Mouse (Mus musculus) myocyte (in vitro differentiated cells): ENCODE results near the gene Cflar. TPM values are rescaled to one million over a fixed set of nuclear protein-coding genes. Genes with fewer than 3 reads are reported as not detected.

Experiments used
- H3K27me3 ChIP-seq: one replicate; pipeline ENCODE4 v1.6.1; 2011; ENCODE audit not compliant: control insufficient read depth, insufficient read depth, insufficient read length
- H3K36me3 ChIP-seq: one replicate; pipeline ENCODE4 v1.6.1; 2011; ENCODE audit not compliant: control insufficient read depth, insufficient read depth
- H3K4me2 ChIP-seq: one replicate; pipeline ENCODE4 v1.6.1; 2011; ENCODE audit warnings: low read depth, control low read depth
- H3K4me3 ChIP-seq: one replicate; pipeline ENCODE4 v1.5.1; 2011; ENCODE audit warnings: mild to moderate bottlenecking, control low read depth, moderate library complexity
- H3K79me2 ChIP-seq: one replicate; pipeline ENCODE4 v1.6.1; 2011; ENCODE audit not compliant: control insufficient read depth, insufficient read depth
- H3ac ChIP-seq: one replicate; pipeline ENCODE4 v1.6.1; 2011; ENCODE audit not compliant: control insufficient read depth, insufficient read length
- CEBPB ChIP-seq: IDR thresholded peaks from 2 replicates; pipeline ENCODE4 v1.6.1; 2011; ENCODE audit warnings: mild to moderate bottlenecking, moderate library complexity; ENCODE audit not compliant: poor library complexity, insufficient read depth, severe bottlenecking
- E2F4 ChIP-seq: IDR thresholded peaks from one replicate; pipeline ENCODE4 v1.6.1; 2011; ENCODE audit warnings: mild to moderate bottlenecking, control low read depth, moderate library complexity; ENCODE audit not compliant: insufficient read depth
- MAX ChIP-seq: IDR thresholded peaks from one replicate; pipeline ENCODE4 v1.6.1; 2011; ENCODE audit warnings: low read depth, mild to moderate bottlenecking, control low read depth
- MYOD1 ChIP-seq, 3 experiments: IDR thresholded peaks; one replicate each; pipeline ENCODE4 v1.6.1; 2011; ENCODE audit warnings: control low read depth in 2 of 3, low read depth in 2 of 3, mild to moderate bottlenecking in 2 of 3, moderate library complexity in 1 of 3; ENCODE audit not compliant: insufficient read length in 2 of 3, control insufficient read depth in 1 of 3
- MYOG ChIP-seq, 3 experiments: IDR thresholded peaks; one replicate each; pipeline ENCODE4 v1.6.1; 2011; ENCODE audit warnings: control low read depth in 2 of 3, low read depth in 2 of 3, mild to moderate bottlenecking in 2 of 3; ENCODE audit not compliant: insufficient read length in 2 of 3, control insufficient read depth in 1 of 3, insufficient read depth in 1 of 3
- POLR2A ChIP-seq: IDR thresholded peaks from one replicate; pipeline ENCODE4 v1.6.1; 2011; ENCODE audit warnings: low read depth, mild to moderate bottlenecking, control low read depth, moderate library complexity; ENCODE audit not compliant: insufficient read length
- POLR2AphosphoS2 ChIP-seq: IDR thresholded peaks from one replicate; pipeline ENCODE4 v1.6.1; 2011; ENCODE audit warnings: low read depth, control low read depth; ENCODE audit not compliant: insufficient read length
- REST ChIP-seq: IDR thresholded peaks from one replicate; pipeline ENCODE4 v1.6.1; 2011; ENCODE audit warnings: mild to moderate bottlenecking, control low read depth, moderate library complexity; ENCODE audit not compliant: insufficient read depth, insufficient read length
- SRF ChIP-seq: IDR thresholded peaks from one replicate; pipeline ENCODE4 v1.6.1; 2011; ENCODE audit warnings: low read depth; ENCODE audit not compliant: control insufficient read depth, insufficient read length
- TCF12 ChIP-seq: IDR thresholded peaks from one replicate; pipeline ENCODE4 v1.6.1; 2011; ENCODE audit warnings: mild to moderate bottlenecking, control low read depth; ENCODE audit not compliant: poor library complexity, insufficient read depth, severe bottlenecking
- TCF3 ChIP-seq: IDR thresholded peaks from one replicate; pipeline ENCODE4 v1.6.1; 2011; ENCODE audit warnings: low read depth, control low read depth; ENCODE audit not compliant: insufficient read length
- USF1 ChIP-seq: IDR thresholded peaks from one replicate; pipeline ENCODE4 v1.6.1; 2011; ENCODE audit warnings: low read depth, mild to moderate bottlenecking, control low read depth, moderate library complexity
- polyA plus RNA-seq: library from polyadenylated mRNA; unstranded; fragments of >200 nt; fragmentation: generic; extraction: Trizol; gene quantifications from one replicate; pipeline ENCODE4 v1.2.1, GENCODE M21; 2012; ENCODE audit warnings: missing spikeins

Gene Cflar
- polyA plus RNA-seq, 1 experiment, result 19.7 TPM

GRCm38 (mm10) chr1:58736968-58737367 lies 25.7 kb downstream of the Cflar start:
- H3K36me3 ChIP-seq, result peaks cover 73% of the 10 kb centered on the region
- TF ChIP-seq MAX, result no peak
- no peak for TF ChIP-seq E2F4
- no peak for TF ChIP-seq MYOG (IDR thresholded peaks at IDR 0.05; ENCODE audit: control insufficient read depth in 1 of 3, insufficient read depth in 1 of 3, insufficient read length in 2 of 3, low read depth in 2 of 3)
- no peak for TF ChIP-seq TCF3
- TF ChIP-seq CEBPB, result no peak
- no peak for TF ChIP-seq TCF12
- no peak for TF ChIP-seq POLR2A
- no peak for TF ChIP-seq REST
- TF ChIP-seq USF1, result no peak
- TF ChIP-seq MYOD1 (IDR thresholded peaks at IDR 0.05; ENCODE audit: control insufficient read depth in 1 of 3, insufficient read length in 2 of 3, low read depth in 2 of 3), result no peak
- no peak for TF ChIP-seq POLR2AphosphoS2
- no peak for TF ChIP-seq SRF
- no peak overlapping the region for H3K4me3 ChIP-seq
- H3K27me3 ChIP-seq, result no peaks in the 10 kb centered on the region
- H3K79me2 ChIP-seq, result no peaks in the 10 kb centered on the region
- H3K4me2 ChIP-seq, result no peak overlapping the region
- no peak overlapping the region for H3ac ChIP-seq

- no peaks in the 10 kb centered on the region for H3K27me3 ChIP-seq
- no peak overlapping the region for H3K4me3 ChIP-seq
- no peak for TF ChIP-seq SRF
- TF ChIP-seq E2F4, result no peak
- TF ChIP-seq CEBPB, result no peak
- TF ChIP-seq MYOG (IDR thresholded peaks at IDR 0.05; ENCODE audit: control insufficient read depth in 1 of 3, insufficient read depth in 1 of 3, insufficient read length in 2 of 3, low read depth in 2 of 3), result no peak
- TF ChIP-seq MAX, result no peak
- TF ChIP-seq POLR2A, result no peak
- TF ChIP-seq MYOD1 (IDR thresholded peaks at IDR 0.05; ENCODE audit: control insufficient read depth in 1 of 3, insufficient read length in 2 of 3, low read depth in 2 of 3), result no peak
- TF ChIP-seq TCF12, result no peak
- TF ChIP-seq REST, result no peak
- TF ChIP-seq USF1, result no peak
- no peak for TF ChIP-seq TCF3
- no peak for TF ChIP-seq POLR2AphosphoS2
- peaks cover 9% of the 10 kb centered on the region for H3K79me2 ChIP-seq
- H3ac ChIP-seq, result no peak overlapping the region
- peaks cover 84% of the 10 kb centered on the region for H3K36me3 ChIP-seq
- no peak overlapping the region for H3K4me2 ChIP-seq
Observed at GRCm38 (mm10) chr1:58739529-58739928, 28.2 kb downstream of the Cflar start.

- TF ChIP-seq USF1 (no peak), POLR2A (no peak), TCF12 (peak; percentile 35), E2F4 (no peak), TCF3 (peak; percentile 22), SRF (no peak), MYOD1 (IDR thresholded peaks at IDR 0.05; ENCODE audit: control insufficient read depth in 1 of 3, insufficient read length in 2 of 3, low read depth in 2 of 3) (peak in 2 of 3 experiments; percentile 66 to 67), REST (no peak), MYOG (IDR thresholded peaks at IDR 0.05; ENCODE audit: control insufficient read depth in 1 of 3, insufficient read depth in 1 of 3, insufficient read length in 2 of 3, low read depth in 2 of 3) (peak in 1 of 3 experiments; percentile 35)
- Histone ChIP-seq H3K79me2 (peaks cover 16% of the 10 kb centered on the region), H3ac (no peak overlapping the region), H3K27me3 (no peaks in the 10 kb centered on the region), H3K4me2 (peak overlapping the region; percentile 43), H3K4me3 (no peak overlapping the region), H3K36me3 (peaks cover 82% of the 10 kb centered on the region)
Observed at GRCm38 (mm10) chr1:58742571-58743021, 31.3 kb downstream of the Cflar start.

- Histone ChIP-seq H3K36me3 (peaks cover 82% of the 10 kb centered on the region), H3K27me3 (no peaks in the 10 kb centered on the region), H3K4me3 (no peak overlapping the region), H3K79me2 (peaks cover 21% of the 10 kb centered on the region), H3ac (no peak overlapping the region), H3K4me2 (peak overlapping the region; percentile 43)
- TF ChIP-seq MYOG (IDR thresholded peaks at IDR 0.05; ENCODE audit: control insufficient read depth in 1 of 3, insufficient read depth in 1 of 3, insufficient read length in 2 of 3, low read depth in 2 of 3) (no peak), POLR2AphosphoS2 (no peak), TCF12 (no peak), E2F4 (no peak), TCF3 (no peak), CEBPB (no peak), POLR2A (no peak), SRF (no peak), MYOD1 (IDR thresholded peaks at IDR 0.05; ENCODE audit: control insufficient read depth in 1 of 3, insufficient read length in 2 of 3, low read depth in 2 of 3) (no peak), REST (no peak), MAX (no peak), USF1 (no peak)
Observed at GRCm38 (mm10) chr1:58743252-58743651, 31.9 kb downstream of the Cflar start.
